Mouse (Mus musculus): ENCODE results near the gene Cirbp. TPM values are rescaled to one million over a fixed set of nuclear protein-coding genes. Genes with fewer than 3 reads are reported as not detected.
"Not testable (repeated sequence)": the region's sequence is repeated elsewhere in the genome, so short reads cannot be mapped to it uniquely, and the experiment has no call there.

Gene Cirbp
- polyA plus RNA-seq, 1 experiment = 3.9 TPM

DNA sequence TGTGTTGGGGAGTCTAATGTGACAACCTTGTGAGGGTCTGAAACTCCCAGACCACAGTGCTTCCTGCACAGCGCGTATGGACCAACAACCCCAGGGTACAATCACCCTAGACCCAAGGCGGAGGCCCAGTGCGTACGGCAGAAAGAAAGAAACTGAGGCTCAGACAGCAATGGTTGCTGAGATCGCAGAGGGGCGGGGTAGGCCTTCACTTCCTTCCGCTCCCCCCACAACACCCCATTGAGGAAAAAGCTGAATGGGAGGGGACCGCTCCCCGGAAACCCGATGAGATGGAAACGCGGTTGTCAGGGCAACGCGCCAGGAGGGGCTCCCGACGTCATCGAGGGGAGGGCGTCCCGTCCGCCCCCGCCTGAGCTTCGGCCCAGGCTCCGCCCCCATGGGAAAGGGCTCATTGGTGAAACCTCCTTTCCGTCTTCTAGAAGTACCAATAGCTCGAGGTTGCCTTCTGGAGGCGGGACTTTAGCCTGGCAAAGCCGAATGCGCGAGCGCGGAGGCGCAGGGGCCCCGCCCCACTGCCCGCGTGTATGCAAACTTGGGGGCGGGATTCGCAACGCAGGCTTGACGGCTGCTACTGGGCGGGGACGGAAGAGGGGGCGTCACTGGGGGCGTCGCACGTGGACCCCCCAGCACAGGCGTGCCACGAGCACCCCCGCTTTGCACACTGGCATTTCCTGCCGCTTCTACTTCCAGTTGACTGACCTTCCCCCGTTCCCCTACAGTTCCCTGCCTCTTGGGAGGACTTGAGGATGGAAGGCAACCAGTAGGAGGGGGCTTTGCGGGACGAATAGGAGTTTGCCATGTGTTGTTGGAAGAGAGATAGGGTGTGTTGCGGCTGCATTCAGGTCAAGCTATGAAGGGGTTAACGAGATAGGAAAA lies 6.0 kb upstream of the Cirbp start:
- Histone ChIP-seq H3K4me1 (ENCODE audit: control insufficient read depth) (peaks cover 86% of the 10 kb centered on the region), H3K4me3 (replicated peaks) (peak overlapping the region; percentile 65), H3K27me3 (ENCODE audit: control insufficient read depth) (peaks cover 13% of the 10 kb centered on the region), H3K9me3 (ENCODE audit: control insufficient read depth, low read length) (no peaks in the 10 kb centered on the region), H3K36me3 (ENCODE audit: control insufficient read depth) (peaks cover 29% of the 10 kb centered on the region)
- TF ChIP-seq GATA1 (IDR thresholded peaks at IDR 0.05; ENCODE audit: low read length) (no peak), TAL1 (IDR thresholded peaks at IDR 0.05; ENCODE audit: low read length) (no peak)

- no peak for TF ChIP-seq TAL1 (IDR thresholded peaks at IDR 0.05; ENCODE audit: low read length)
- TF ChIP-seq GATA1 (IDR thresholded peaks at IDR 0.05; ENCODE audit: low read length) = no peak
Measured at GRCm38 (mm10) chr10:80160455-80161371, 5.1 kb upstream of the Cirbp start.

DNA sequence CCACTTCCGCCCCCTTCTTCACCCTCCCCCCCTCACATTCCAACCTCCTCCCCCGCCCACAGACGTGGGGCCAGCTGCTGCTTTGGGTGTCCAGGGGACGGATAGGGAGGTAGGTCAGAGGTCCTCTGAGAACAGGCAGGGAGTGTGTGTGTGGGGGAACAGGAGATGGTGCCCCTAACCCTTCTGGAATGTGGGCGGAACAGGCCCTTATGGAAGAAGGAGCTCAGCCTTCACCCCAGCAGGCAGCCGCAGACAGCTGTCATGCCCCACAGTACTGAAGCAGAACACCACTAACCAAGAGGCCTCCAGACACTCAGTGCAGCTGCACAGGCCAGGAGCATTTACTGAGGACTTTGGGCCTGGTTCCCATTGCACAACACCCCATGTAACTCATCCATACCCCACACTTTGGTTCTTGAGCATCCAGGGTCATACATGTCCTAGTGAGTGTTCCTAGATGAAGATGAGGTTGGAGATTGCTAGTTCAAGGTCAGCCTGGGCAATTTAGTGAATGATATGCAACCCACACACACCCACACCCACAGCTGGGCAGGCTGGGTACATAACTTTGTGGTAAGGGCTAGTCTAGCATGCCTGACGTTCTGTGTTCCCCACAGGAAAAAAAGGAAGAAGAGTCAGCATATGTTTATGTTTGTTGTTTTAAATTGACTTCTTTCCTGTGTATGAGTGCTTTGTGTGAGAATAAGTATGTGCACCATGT lies 4.1 kb upstream of the Cirbp start:
- H3K4me3 ChIP-seq (replicated peaks) = peak overlapping the region; percentile 65
- peaks cover 92% of the 10 kb centered on the region for H3K4me1 ChIP-seq (ENCODE audit: control insufficient read depth)
- peaks cover 13% of the 10 kb centered on the region for H3K27me3 ChIP-seq (ENCODE audit: control insufficient read depth)
- no peaks in the 10 kb centered on the region for H3K9me3 ChIP-seq (ENCODE audit: control insufficient read depth, low read length)
- TF ChIP-seq GATA1 (IDR thresholded peaks at IDR 0.05; ENCODE audit: low read length) (no peak), TAL1 (IDR thresholded peaks at IDR 0.05; ENCODE audit: low read length) (no peak)
- H3K36me3 ChIP-seq (ENCODE audit: control insufficient read depth) = peaks cover 10% of the 10 kb centered on the region

More at GRCm38 (mm10) chr10:80160455-80161371, 5.1 kb upstream of the Cirbp start:
- Histone ChIP-seq H3K4me1 (ENCODE audit: control insufficient read depth) (peaks cover 89% of the 10 kb centered on the region), H3K9me3 (ENCODE audit: control insufficient read depth, low read length) (no peaks in the 10 kb centered on the region), H3K4me3 (replicated peaks) (peak overlapping the region; percentile 65), H3K27me3 (ENCODE audit: control insufficient read depth) (peaks cover 13% of the 10 kb centered on the region), H3K36me3 (ENCODE audit: control insufficient read depth) (peaks cover 20% of the 10 kb centered on the region)

DNA sequence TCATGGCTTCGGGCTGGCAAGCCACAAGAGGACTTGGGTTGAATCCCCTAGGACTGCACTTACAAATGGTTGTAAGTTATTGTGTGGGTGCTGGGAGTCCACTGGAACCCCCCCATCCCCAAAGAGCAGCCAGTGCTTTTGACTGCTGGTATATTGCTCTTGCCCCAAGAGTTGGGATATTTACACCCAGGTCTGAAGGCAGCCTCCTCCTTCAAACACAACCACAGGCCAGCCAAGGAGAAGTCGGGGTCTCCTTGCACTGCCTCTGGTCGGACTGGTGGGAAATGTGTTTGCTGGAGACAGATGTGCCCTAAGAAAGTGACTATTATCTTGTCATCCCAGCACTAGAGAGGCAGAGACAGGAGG lies 3.6 kb upstream of the Cirbp start:
- TF ChIP-seq GATA1 (IDR thresholded peaks at IDR 0.05; ENCODE audit: low read length) (no peak), TAL1 (IDR thresholded peaks at IDR 0.05; ENCODE audit: low read length) (no peak)
- Histone ChIP-seq H3K4me3 (replicated peaks) (no peak overlapping the region), H3K4me1 (ENCODE audit: control insufficient read depth) (peaks cover 94% of the 10 kb centered on the region), H3K9me3 (ENCODE audit: control insufficient read depth, low read length) (no peaks in the 10 kb centered on the region), H3K27me3 (ENCODE audit: control insufficient read depth) (peaks cover 13% of the 10 kb centered on the region), H3K36me3 (ENCODE audit: control insufficient read depth) (peaks cover 5% of the 10 kb centered on the region)

DNA sequence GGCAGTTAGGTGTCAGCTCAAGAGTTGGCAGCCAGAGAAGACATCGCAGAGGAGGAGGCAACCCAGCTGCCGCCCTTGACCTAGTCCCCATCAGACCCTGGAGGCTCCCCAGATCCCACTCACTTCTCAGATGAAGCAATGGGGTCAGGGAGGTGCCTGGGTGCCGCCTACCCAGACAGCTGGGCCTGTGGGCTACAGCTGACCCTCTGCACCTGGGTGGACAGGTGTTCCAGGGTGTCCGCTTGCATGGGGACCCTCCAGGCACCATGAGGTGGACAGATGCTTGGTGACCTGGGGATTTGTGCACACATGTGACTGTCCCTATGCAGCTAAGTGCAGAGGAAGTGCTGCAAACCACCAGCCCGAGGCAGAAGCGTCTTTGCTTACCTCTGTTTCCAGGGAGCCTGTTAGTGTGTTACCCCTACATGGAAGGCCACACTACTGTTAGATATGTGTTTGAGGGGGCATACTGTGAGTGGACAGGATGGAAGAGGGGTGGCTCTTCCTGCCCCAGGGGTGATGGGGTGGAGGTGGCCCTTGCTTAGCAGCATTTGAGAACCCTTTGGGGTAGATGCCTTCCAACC lies 3.0 kb upstream of the Cirbp start:
- no peaks in the 10 kb centered on the region for H3K9me3 ChIP-seq (ENCODE audit: control insufficient read depth, low read length)
- H3K36me3 ChIP-seq (ENCODE audit: control insufficient read depth) = no peaks in the 10 kb centered on the region; the same call in 1 of the 2 replicates
- TF ChIP-seq TAL1 (IDR thresholded peaks at IDR 0.05; ENCODE audit: low read length) = no peak
- TF ChIP-seq GATA1 (IDR thresholded peaks at IDR 0.05; ENCODE audit: low read length) = no peak
- H3K27me3 ChIP-seq (ENCODE audit: control insufficient read depth) = peaks cover 13% of the 10 kb centered on the region
- no peak overlapping the region for H3K4me3 ChIP-seq (replicated peaks)
- peaks cover 91% of the 10 kb centered on the region for H3K4me1 ChIP-seq (ENCODE audit: control insufficient read depth)

GRCm38 (mm10) chr10:80163721-80164120 lies 2.1 kb upstream of the Cirbp start:
- TF ChIP-seq TAL1 (IDR thresholded peaks at IDR 0.05; ENCODE audit: low read length) (no peak; the same call in 2 of the 3 replicates), GATA1 (IDR thresholded peaks at IDR 0.05; ENCODE audit: low read length) (no peak)
- H3K9me3 ChIP-seq (ENCODE audit: control insufficient read depth, low read length) = no peaks in the 10 kb centered on the region
- H3K4me3 ChIP-seq (replicated peaks) = no peak overlapping the region
- peaks cover 89% of the 10 kb centered on the region for H3K4me1 ChIP-seq (ENCODE audit: control insufficient read depth)
- H3K36me3 ChIP-seq (ENCODE audit: control insufficient read depth) = no peaks in the 10 kb centered on the region; the same call in 1 of the 2 replicates
- H3K27me3 ChIP-seq (ENCODE audit: control insufficient read depth) = peaks cover 13% of the 10 kb centered on the region

DNA sequence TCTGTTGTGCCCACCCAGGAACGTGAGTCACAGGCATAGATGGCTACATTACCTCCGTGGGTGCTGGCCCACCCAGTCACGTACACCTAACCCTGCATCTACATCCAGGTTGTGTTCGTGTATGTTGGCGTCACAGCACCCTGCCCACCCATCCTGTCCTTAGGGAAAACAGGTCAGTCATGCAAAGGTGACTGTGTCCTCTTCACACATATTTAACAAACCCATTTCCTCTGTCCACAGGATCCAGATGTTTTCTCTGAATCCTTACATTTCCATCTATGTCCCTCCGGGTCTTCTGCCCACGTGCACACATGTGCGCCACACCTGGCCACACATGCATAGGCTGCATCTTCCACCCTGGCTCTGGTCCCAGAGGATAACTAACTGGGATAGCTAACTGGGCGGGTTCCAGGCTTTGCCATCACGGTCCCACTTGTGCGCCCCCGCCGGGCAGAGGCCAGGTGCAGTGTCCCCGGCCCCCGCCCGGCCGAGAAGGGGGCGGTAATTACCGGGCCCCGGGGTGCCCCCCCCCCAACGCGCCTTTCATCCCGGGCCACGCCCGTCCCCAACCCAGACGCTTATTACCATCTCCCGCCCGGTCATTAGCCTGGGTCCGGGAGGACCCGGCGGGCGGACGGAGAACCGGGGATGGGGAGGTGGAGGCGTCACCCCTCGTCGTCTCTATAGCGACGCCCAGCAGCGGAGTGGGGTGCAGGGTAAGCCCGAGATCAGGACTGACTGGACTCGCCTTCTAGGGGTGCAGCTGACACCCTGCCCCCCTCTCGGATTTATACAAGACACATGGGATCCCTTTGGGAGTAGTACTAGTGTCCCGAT lies 1.4 kb upstream of the Cirbp start:
- H3K9me3 ChIP-seq (ENCODE audit: control insufficient read depth, low read length) = no peaks in the 10 kb centered on the region
- H3K27me3 ChIP-seq (ENCODE audit: control insufficient read depth) = peaks cover 13% of the 10 kb centered on the region
- H3K4me1 ChIP-seq (ENCODE audit: control insufficient read depth) = peaks cover 89% of the 10 kb centered on the region
- peaks cover 3% of the 10 kb centered on the region for H3K36me3 ChIP-seq (ENCODE audit: control insufficient read depth)
- TF ChIP-seq GATA1 (IDR thresholded peaks at IDR 0.05; ENCODE audit: low read length) (no peak), TAL1 (IDR thresholded peaks at IDR 0.05; ENCODE audit: low read length) (no peak)
- H3K4me3 ChIP-seq (replicated peaks) = peak overlapping the region; percentile 60

DNA sequence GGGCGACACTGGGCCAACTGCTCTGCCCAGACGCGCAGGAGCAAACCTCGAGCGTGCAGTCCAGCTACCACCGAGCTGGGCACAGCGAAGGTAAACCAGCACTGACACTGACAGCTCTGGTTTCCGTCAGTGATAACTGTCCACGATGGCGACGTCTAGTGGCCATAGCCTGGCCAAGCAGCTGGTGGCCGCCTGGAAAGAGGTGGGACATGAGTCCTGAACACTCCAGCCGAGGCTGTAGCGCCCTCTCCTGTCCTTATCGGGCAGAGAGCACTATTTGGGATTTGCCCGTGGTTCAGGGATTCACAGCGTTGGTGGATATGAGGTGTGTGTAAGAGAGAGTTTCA lies 814 bp upstream of the Cirbp start:
- no peak for TF ChIP-seq GATA1 (IDR thresholded peaks at IDR 0.05; ENCODE audit: low read length)
- TF ChIP-seq TAL1 (IDR thresholded peaks at IDR 0.05; ENCODE audit: low read length) = no peak
- peaks cover 88% of the 10 kb centered on the region for H3K4me1 ChIP-seq (ENCODE audit: control insufficient read depth)
- H3K36me3 ChIP-seq (ENCODE audit: control insufficient read depth) = peaks cover 9% of the 10 kb centered on the region
- H3K9me3 ChIP-seq (ENCODE audit: control insufficient read depth, low read length) = peaks cover 3% of the 10 kb centered on the region
- H3K27me3 ChIP-seq (ENCODE audit: control insufficient read depth) = peaks cover 13% of the 10 kb centered on the region
- peak overlapping the region; percentile 60 for H3K4me3 ChIP-seq (replicated peaks)

- H3K36me3 ChIP-seq (ENCODE audit: control insufficient read depth) = peaks cover 20% of the 10 kb centered on the region
- peaks cover 13% of the 10 kb centered on the region for H3K9me3 ChIP-seq (ENCODE audit: control insufficient read depth, low read length)
- H3K4me1 ChIP-seq (ENCODE audit: control insufficient read depth) = peaks cover 84% of the 10 kb centered on the region
- H3K4me3 ChIP-seq (replicated peaks) = not testable (repeated sequence)
- peaks cover 13% of the 10 kb centered on the region for H3K27me3 ChIP-seq (ENCODE audit: control insufficient read depth)
Measured at GRCm38 (mm10) chr10:80166136-80166535, 351 bp downstream of the Cirbp start.
